Mouse (Mus musculus) MEL (cell line): ENCODE measurements around the gene Hmbs. TPM values are rescaled to one million over a fixed set of nuclear protein-coding genes. Genes with fewer than 3 reads are reported as not detected.

ENCODE experiments used
- DNase-seq: peaks from one replicate; pipeline ENCODE4 v3.0.0; 2011; ENCODE audit warnings: low read depth, low spot score
- H3K27ac ChIP-seq: 2 replicates; pipeline ENCODE4 v1.5.1; 2012; ENCODE audit warnings: low read depth, mild to moderate bottlenecking, control low read depth, low read length, moderate library complexity; ENCODE audit not compliant: control insufficient read depth
- H3K27me3 ChIP-seq, 2 experiments: fragments of 150-350 bp in 1 of 2; sonication (generic) in 1 of 2; 2 replicates each; pipeline ENCODE4 v1.6.1; 2012; ENCODE audit warnings: low read length in 2 of 2, mild to moderate bottlenecking in 2 of 2, improper control_type of control experiment in 1 of 2, moderate library complexity in 1 of 2; ENCODE audit not compliant: insufficient read depth in 2 of 2, control insufficient read depth in 1 of 2
- H3K36me3 ChIP-seq, 2 experiments: 2 replicates each; pipeline ENCODE4 v1.6.1; 2012 to 2014; ENCODE audit warnings: low read length in 2 of 2, improper control_type of control experiment in 1 of 2, inconsistent platforms in 1 of 2, mild to moderate bottlenecking in 1 of 2; ENCODE audit not compliant: insufficient read depth in 2 of 2, control insufficient read depth in 1 of 2
- H3K4me1 ChIP-seq, 2 experiments: fragments of 150-350 bp in 1 of 2; sonication (generic) in 1 of 2; 2 replicates each; pipeline ENCODE4 v1.6.1; 2012; ENCODE audit warnings: low read length in 2 of 2, improper control_type of control experiment in 1 of 2, mild to moderate bottlenecking in 1 of 2; ENCODE audit not compliant: insufficient read depth in 2 of 2, control insufficient read depth in 1 of 2
- H3K4me3 ChIP-seq, 2 experiments: fragments of 150-350 bp in 1 of 2; sonication (generic) in 1 of 2; 2 replicates each; pipeline ENCODE4 v1.5.1; 2012; ENCODE audit warnings: low read depth in 2 of 2, low read length in 2 of 2, mild to moderate bottlenecking in 2 of 2, moderate library complexity in 2 of 2, control low read depth in 1 of 2, improper control_type of control experiment in 1 of 2; ENCODE audit not compliant: control insufficient read depth in 1 of 2, insufficient read depth in 1 of 2
- H3K79me2 ChIP-seq: 2 replicates; pipeline ENCODE4 v1.6.1; 2012; ENCODE audit warnings: mild to moderate bottlenecking, low read length, moderate library complexity; ENCODE audit not compliant: control insufficient read depth, poor library complexity, insufficient read depth
- H3K9ac ChIP-seq: 2 replicates; pipeline ENCODE4 v1.6.1; 2012; ENCODE audit warnings: low read depth, mild to moderate bottlenecking, control low read depth, low read length, moderate library complexity; ENCODE audit not compliant: control insufficient read depth, poor library complexity, severe bottlenecking
- H3K9me3 ChIP-seq: fragments of 150-350 bp; sonication (generic); replicated peaks from 2 replicates; pipeline ENCODE4 v1.6.1; 2012; ENCODE audit warnings: mild to moderate bottlenecking, low read length, improper control_type of control experiment, moderate library complexity; ENCODE audit not compliant: insufficient read depth
- BHLHE40 ChIP-seq: IDR thresholded peaks from 2 replicates; pipeline ENCODE4 v1.6.1; 2012; ENCODE audit warnings: low read depth, mild to moderate bottlenecking, inconsistent platforms, low read length, improper control_type of control experiment, borderline replicate concordance
- CTCF ChIP-seq, 3 experiments: IDR thresholded peaks in 2 of 3; conservative IDR thresholded peaks in 1 of 3; 2 replicates each; pipeline ENCODE4 v1.5.1; 2011 to 2012; ENCODE audit warnings: low read length in 3 of 3, low read depth in 2 of 3, mild to moderate bottlenecking in 2 of 3, improper control_type of control experiment in 1 of 3, inconsistent platforms in 1 of 3, mixed read lengths in 1 of 3, moderate library complexity in 1 of 3; ENCODE audit not compliant: control insufficient read depth in 1 of 3, insufficient read depth in 1 of 3, poor library complexity in 1 of 3, severe bottlenecking in 1 of 3
- E2F4 ChIP-seq: IDR thresholded peaks from 2 replicates; pipeline ENCODE4 v1.6.1; 2011; ENCODE audit warnings: low read depth, low read length, improper control_type of control experiment, borderline replicate concordance
- ELF1 ChIP-seq: IDR thresholded peaks from 2 replicates; pipeline ENCODE4 v1.6.1; 2014; ENCODE audit warnings: low read depth, mild to moderate bottlenecking, inconsistent platforms, low read length, improper control_type of control experiment, moderate library complexity
- HCFC1 ChIP-seq: IDR thresholded peaks from 2 replicates; pipeline ENCODE4 v1.6.1; 2012; ENCODE audit warnings: low read depth, mild to moderate bottlenecking, inconsistent platforms, low read length, improper control_type of control experiment, moderate library complexity
- JUND ChIP-seq: IDR thresholded peaks from 2 replicates; pipeline ENCODE4 v1.6.1; 2011; ENCODE audit warnings: low read depth, mild to moderate bottlenecking, improper control_type of control experiment, low read length
- MAX ChIP-seq: IDR thresholded peaks from 2 replicates; pipeline ENCODE4 v1.6.1; 2011; ENCODE audit warnings: low read length, improper control_type of control experiment
- MXI1 ChIP-seq: IDR thresholded peaks from 2 replicates; pipeline ENCODE4 v1.6.1; 2011; ENCODE audit warnings: mild to moderate bottlenecking, low read depth, low read length, improper control_type of control experiment
- NELFE ChIP-seq: IDR thresholded peaks from 2 replicates; pipeline ENCODE4 v1.6.1; 2011; ENCODE audit warnings: low read depth, low read length, improper control_type of control experiment
- POLR2A ChIP-seq, 2 experiments: IDR thresholded peaks; 2 replicates each; pipeline ENCODE4 v1.6.1; 2011 to 2012; ENCODE audit warnings: low read length in 2 of 2, mild to moderate bottlenecking in 2 of 2, control low read depth in 1 of 2, improper control_type of control experiment in 1 of 2, low read depth in 1 of 2, moderate library complexity in 1 of 2; ENCODE audit not compliant: control insufficient read depth in 1 of 2, insufficient read depth in 1 of 2, poor library complexity in 1 of 2
- POLR2AphosphoS2 ChIP-seq: IDR thresholded peaks from 2 replicates; pipeline ENCODE4 v1.6.1; 2011; ENCODE audit warnings: low read length, improper control_type of control experiment
- POLR2AphosphoS5 ChIP-seq: IDR thresholded peaks from 2 replicates; pipeline ENCODE4 v1.6.1; 2012; ENCODE audit warnings: low read depth, borderline replicate concordance, mild to moderate bottlenecking, inconsistent platforms, low read length, moderate library complexity, mixed read lengths
- RCOR1 ChIP-seq: IDR thresholded peaks from 2 replicates; pipeline ENCODE4 v1.6.1; 2012; ENCODE audit warnings: low read depth, mild to moderate bottlenecking, inconsistent platforms, low read length, improper control_type of control experiment
- SIN3A ChIP-seq: IDR thresholded peaks from 2 replicates; pipeline ENCODE4 v1.6.1; 2012; ENCODE audit warnings: low read length, improper control_type of control experiment, inconsistent platforms
- SMC3 ChIP-seq: IDR thresholded peaks from 2 replicates; pipeline ENCODE4 v1.6.1; 2011; ENCODE audit warnings: low read depth, low read length, improper control_type of control experiment
- TBP ChIP-seq: IDR thresholded peaks from 2 replicates; pipeline ENCODE4 v1.8.0; 2011; ENCODE audit warnings: low read depth, low read length, improper control_type of control experiment
- UBTF ChIP-seq: IDR thresholded peaks from 2 replicates; pipeline ENCODE4 v1.6.1; 2012; ENCODE audit warnings: low read depth, mild to moderate bottlenecking, inconsistent platforms, low read length, improper control_type of control experiment, moderate library complexity, borderline replicate concordance; ENCODE audit not compliant: insufficient read depth
- USF1 ChIP-seq: IDR thresholded peaks from 2 replicates; pipeline ENCODE4 v1.6.1; 2014; ENCODE audit warnings: low read depth, mild to moderate bottlenecking, inconsistent platforms, low read length, improper control_type of control experiment, moderate library complexity
- USF2 ChIP-seq, 2 experiments: IDR thresholded peaks; 2 replicates each; pipeline ENCODE4 v1.6.1; 2011 to 2012; ENCODE audit warnings: improper control_type of control experiment in 2 of 2, low read length in 2 of 2, borderline replicate concordance in 1 of 2, inconsistent platforms in 1 of 2, low read depth in 1 of 2, mild to moderate bottlenecking in 1 of 2; ENCODE audit not compliant: insufficient read depth in 1 of 2
- ZC3H11A ChIP-seq: IDR thresholded peaks from 2 replicates; pipeline ENCODE4 v1.6.1; 2012; ENCODE audit warnings: low read depth, mild to moderate bottlenecking, inconsistent platforms, low read length, improper control_type of control experiment
- ZNF384 ChIP-seq: IDR thresholded peaks from 2 replicates; pipeline ENCODE4 v1.6.1; 2012; ENCODE audit warnings: low read depth, mild to moderate bottlenecking, inconsistent platforms, low read length, improper control_type of control experiment
- polyA plus RNA-seq, 2 experiments: library from polyadenylated mRNA; stranded (reverse) in 1 of 2; unstranded in 1 of 2; fragments of >175 nt in 1 of 2; fragments of >200 nt in 1 of 2; gene quantifications; 2 replicates each; pipeline versions ENCODE4 v1.2.1 to v1.2.4; 2012; ENCODE audit warnings: low replicate concordance in 2 of 2, low read depth in 1 of 2; ENCODE audit not compliant: insufficient read length in 2 of 2, insufficient read depth in 1 of 2, missing spikeins in 1 of 2
- total RNA-seq: library from RNA; depleted of rRNA; stranded (reverse); fragments of 300-350 nt; gene quantifications from 2 replicates; pipeline ENCODE4 v1.2.3, GENCODE M21; 2012

Hmbs gene
- total and polyA plus RNA-seq, 3 experiments = 138 to 145 TPM; not detected in 1

DNA sequence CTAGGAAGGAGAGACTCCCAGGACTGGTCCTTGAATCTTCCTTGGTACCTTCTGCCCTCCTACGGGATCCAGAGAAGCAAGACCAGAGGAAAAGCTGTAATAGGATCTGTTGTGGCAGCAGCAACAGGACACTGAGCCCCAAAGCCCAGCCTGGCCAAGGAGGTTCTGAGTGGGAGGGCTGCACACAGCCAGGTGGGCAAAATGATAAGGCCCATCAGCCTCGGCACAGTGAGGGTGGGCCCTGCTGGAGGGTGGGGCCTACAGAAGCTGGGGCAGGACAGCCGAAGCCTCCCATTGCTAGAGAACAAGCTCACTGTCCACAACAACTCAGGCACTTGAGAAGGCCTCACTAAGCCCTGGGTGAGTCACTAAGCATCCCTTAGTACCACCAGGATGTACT is 1.9 kb downstream of the Hmbs start (continued):
- no peak for TF ChIP-seq POLR2AphosphoS2

DNA sequence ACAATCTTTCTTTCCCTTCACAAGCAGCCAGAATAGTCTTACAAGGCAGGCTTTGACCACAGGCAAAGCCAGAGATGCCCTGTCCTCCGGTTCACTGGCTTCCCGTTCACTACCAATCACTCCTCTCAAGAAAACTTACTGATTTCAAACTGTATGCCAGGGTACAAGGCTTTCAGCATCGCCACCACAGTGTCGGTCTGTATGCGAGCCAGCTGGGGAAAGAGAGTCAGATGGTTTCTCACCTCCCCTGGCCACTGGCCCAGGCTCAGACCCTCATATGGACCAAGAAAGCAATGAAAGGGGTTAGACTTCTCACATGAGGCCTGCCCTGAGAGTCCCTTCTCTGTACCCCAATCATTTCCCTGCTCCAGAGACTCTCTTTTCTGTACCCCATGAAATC is 2.5 kb downstream of the Hmbs start:
- no peaks in the 10 kb centered on the region for H3K27me3 ChIP-seq
- no peaks in the 10 kb centered on the region for H3K9me3 ChIP-seq
- DNase-seq = no peak
- peaks cover 0 to 33% of the 10 kb centered on the region in 2 experiments; a peak in 2 of 4 replicates for H3K36me3 ChIP-seq
- TF ChIP-seq RCOR1 = no peak
- TF ChIP-seq TBP = no peak
- TF ChIP-seq MAX = no peak
- TF ChIP-seq NELFE = no peak
- no peak for TF ChIP-seq HCFC1
- no peak for TF ChIP-seq CTCF (IDR thresholded peaks at IDR 0.05 in 2 of 3, conservative IDR thresholded peaks at IDR 0.05 in 1 of 3; ENCODE audit: control insufficient read depth in 1 of 3, insufficient read depth in 1 of 3, low read depth in 2 of 3, low read length in 3 of 3, poor library complexity in 1 of 3, severe bottlenecking in 1 of 3)
- no peak for TF ChIP-seq ELF1
- TF ChIP-seq POLR2A (IDR thresholded peaks at IDR 0.05; ENCODE audit: control insufficient read depth in 1 of 2, insufficient read depth in 1 of 2, low read depth in 1 of 2, low read length in 2 of 2, poor library complexity in 1 of 2) = no peak
- TF ChIP-seq BHLHE40 = no peak
- TF ChIP-seq SMC3 = no peak
- no peak for TF ChIP-seq USF1
- no peak for TF ChIP-seq UBTF
- no peak for TF ChIP-seq POLR2AphosphoS2
- TF ChIP-seq E2F4 = no peak
- no peak for TF ChIP-seq MXI1
- TF ChIP-seq, all 39 proteins: peak for 0
- H3K27ac ChIP-seq = peak overlapping the region; percentile 83
- peaks cover 8 to 27% of the 10 kb centered on the region in 2 experiments for H3K4me1 ChIP-seq
- H3K9ac ChIP-seq = peak overlapping the region; percentile 63
- H3K4me3 ChIP-seq = peak overlapping the region in 1 of 2 experiments; percentile 43; a peak in 3 of 4 replicates
- H3K79me2 ChIP-seq = peaks cover 32% of the 10 kb centered on the region

DNA sequence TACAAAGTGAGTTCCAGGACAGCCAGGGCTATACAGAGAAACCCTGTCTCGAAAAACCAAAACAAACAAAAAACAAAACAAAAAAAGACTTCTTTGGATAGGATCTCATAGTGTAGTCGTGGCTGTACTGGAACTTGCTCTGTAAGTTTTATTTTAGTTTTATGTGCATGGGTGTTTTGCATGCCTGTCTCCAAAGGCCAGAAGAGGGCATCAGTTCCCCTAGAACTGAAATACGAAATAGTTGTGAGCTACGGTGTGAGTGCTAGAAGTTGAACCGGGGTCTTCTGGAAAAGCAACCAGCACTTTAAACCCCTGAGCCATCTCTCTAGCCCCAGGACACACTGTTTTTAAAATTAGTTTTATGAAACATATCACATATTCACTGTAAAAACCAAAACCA is 5.5 kb downstream of the Hmbs start:
- Histone ChIP-seq H3K9me3 (no peaks in the 10 kb centered on the region), H3K4me1 (peaks cover 8 to 23% of the 10 kb centered on the region in 2 experiments), H3K9ac (no peak overlapping the region), H3K79me2 (peaks cover 49% of the 10 kb centered on the region), H3K27ac (no peak overlapping the region), H3K4me3 (no peak overlapping the region), H3K36me3 (peaks cover 0 to 27% of the 10 kb centered on the region in 2 experiments; a peak in 3 of 4 replicates), H3K27me3 (no peaks in the 10 kb centered on the region)
- no peak for TF ChIP-seq JUND
- TF ChIP-seq ZNF384 = no peak
- peak; percentile 19 to 52 (median 28); a peak in 3 of 6 replicates for TF ChIP-seq CTCF (IDR thresholded peaks at IDR 0.05 in 2 of 3, conservative IDR thresholded peaks at IDR 0.05 in 1 of 3; ENCODE audit: control insufficient read depth in 1 of 3, insufficient read depth in 1 of 3, low read depth in 2 of 3, low read length in 3 of 3, poor library complexity in 1 of 3, severe bottlenecking in 1 of 3)
- TF ChIP-seq SMC3 = peak; percentile 54
- TF ChIP-seq SIN3A = peak; percentile 29; the same call in 1 of the 2 replicates
- no peak for TF ChIP-seq ZC3H11A
- TF ChIP-seq USF2 (IDR thresholded peaks at IDR 0.05; ENCODE audit: borderline replicate concordance in 1 of 2, insufficient read depth in 1 of 2, low read depth in 1 of 2, low read length in 2 of 2) = no peak
- no peak for TF ChIP-seq POLR2AphosphoS5
- DNase-seq = peak; percentile 60
